Comparison of ENCODE assay signal across 12 mouse cellular contexts in the genomic region with DNA sequence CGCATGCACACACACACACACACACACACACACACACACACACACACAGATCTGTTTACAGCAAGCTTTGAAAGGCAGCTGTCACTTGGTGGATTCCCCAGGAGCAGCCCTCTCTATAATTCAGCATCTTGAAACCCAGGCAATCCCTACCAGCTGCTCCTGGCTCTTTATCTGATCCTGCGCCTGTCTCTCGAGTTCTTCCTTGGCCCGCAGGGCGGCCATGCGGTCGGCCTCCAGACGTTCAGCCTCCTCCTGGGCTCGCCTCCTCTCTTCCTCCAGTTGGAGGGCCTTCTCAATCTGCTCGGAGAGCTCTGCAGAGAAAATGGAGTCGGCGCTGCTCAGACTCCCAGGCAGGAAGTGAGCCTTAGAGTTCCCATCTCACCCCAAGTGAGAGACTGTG. TPM values are rescaled to one million over a fixed set of nuclear protein-coding genes. Genes with fewer than 3 reads are reported as not detected.
DNase-seq lines count a peak whose midpoint lies in the region; ATAC-seq and TF ChIP-seq lines count a peak whose summit lies in the region.
"Had no signal": no experiment of that assay in that cellular context is flagged by ENCODE, and none has a peak within 500 bp of the region (broad histone marks: within the 10 kb centered on the region; RNA-seq: fewer than 3 reads in every experiment).

No protein-coding gene starts in this region.

- H3K27ac ChIP-seq in heart, embryonic 15.5 days = no peak overlapping the region
- no peak overlapping the region for H3K27ac ChIP-seq in midbrain, embryonic 11.5 days (ENCODE audit: low read depth, low read length)
- no peak overlapping the region for H3K27ac ChIP-seq in midbrain, embryonic 16.5 days (ENCODE audit: low read length)
- H3K27ac ChIP-seq in forebrain, postnatal 0 days (ENCODE audit: low read depth, low read length) = no peak overlapping the region
- H3K27ac ChIP-seq: liver, embryonic 14.5 days had no signal

- DNase-seq in heart, adult 8-10 months (ENCODE audit: low spot score) = no peak
- DNase-seq in midbrain, embryonic 11.5 days (ENCODE audit: low spot score, missing footprints) = peak; percentile 71
- peak; percentile 40 for DNase-seq in brain, embryonic 14.5 days (ENCODE audit: low read depth)
- peak; percentile 52 for DNase-seq in forebrain, postnatal 0 days
- no peak for DNase-seq in embryo, embryonic 10 days (ENCODE audit: low spot score)
- no peak for DNase-seq in thymus, postnatal 4 days
- DNase-seq: cerebellum, adult 9-11 months; gastrocnemius, postnatal 36 days had no signal

- H3K4me1 ChIP-seq in heart, embryonic 15.5 days (replicated peaks) = peaks cover 44% of the 10 kb centered on the region
- H3K4me1 ChIP-seq in midbrain, embryonic 11.5 days (ENCODE audit: control insufficient read depth, insufficient read depth, low read length) = peaks cover 27% of the 10 kb centered on the region
- peaks cover 27% of the 10 kb centered on the region for H3K4me1 ChIP-seq in midbrain, embryonic 16.5 days (ENCODE audit: control insufficient read depth, insufficient read depth, low read length)
- 0 out of 2 replicates have a peak, but pooled peaks cover 10% of the 10 kb centered on the region for H3K4me1 ChIP-seq in forebrain, postnatal 0 days (ENCODE audit: insufficient read depth)

- no peak for TF ChIP-seq POLR2A in brain, embryonic 14.5 days (IDR thresholded peaks at IDR 0.05; ENCODE audit: borderline replicate concordance, extremely low read depth, insufficient read depth, insufficient read length, poor library complexity, severe bottlenecking)

- H3K27me3 ChIP-seq in heart, embryonic 15.5 days = no peaks in the 10 kb centered on the region
- H3K27me3 ChIP-seq in midbrain, embryonic 11.5 days (ENCODE audit: control insufficient read depth, insufficient read depth, low read length) = no peaks in the 10 kb centered on the region; the same call in 1 of the 2 replicates
- H3K27me3 ChIP-seq in midbrain, embryonic 16.5 days (ENCODE audit: control insufficient read depth, insufficient read depth, low read depth, low read length) = no peaks in the 10 kb centered on the region
- H3K27me3 ChIP-seq in forebrain, postnatal 0 days (ENCODE audit: insufficient read depth, low read length) = no peaks in the 10 kb centered on the region

- H3K9ac ChIP-seq in heart, embryonic 15.5 days = 0 out of 2 replicates have a peak overlapping the region, but pooled peaks have one; percentile 18
- no peak overlapping the region for H3K9ac ChIP-seq in midbrain, embryonic 11.5 days (ENCODE audit: low read length)
- no peak overlapping the region for H3K9ac ChIP-seq in midbrain, embryonic 16.5 days (ENCODE audit: low read depth, low read length)
- no peak overlapping the region for H3K9ac ChIP-seq in forebrain, postnatal 0 days
- H3K9ac ChIP-seq: liver, embryonic 14.5 days had no signal

- no peak for ATAC-seq in heart, embryonic 15.5 days (replicated peaks; ENCODE audit: insufficient number of reproducible peaks, insufficient read depth, low FRiP score, low read depth)
- no peak for ATAC-seq in midbrain, embryonic 11.5 days (ENCODE audit: low FRiP score)
- ATAC-seq in midbrain, embryonic 16.5 days = no peak
- peak; percentile 47; the same call in 1 of the 2 replicates for ATAC-seq in forebrain, postnatal 0 days
- ATAC-seq: CD4-positive, CD25-positive, alpha-beta regulatory T cell, adult 4 months had no signal

- H3K9me3 ChIP-seq in heart, embryonic 15.5 days (replicated peaks) = no peaks in the 10 kb centered on the region
- no peaks in the 10 kb centered on the region for H3K9me3 ChIP-seq in midbrain, embryonic 11.5 days (ENCODE audit: control insufficient read depth, low read length)
- no peaks in the 10 kb centered on the region for H3K9me3 ChIP-seq in midbrain, embryonic 16.5 days (replicated peaks; ENCODE audit: control insufficient read depth, low read length, poor library complexity, severe bottlenecking)
- H3K9me3 ChIP-seq in forebrain, postnatal 0 days (ENCODE audit: low read length) = no peaks in the 10 kb centered on the region

- H3K4me3 ChIP-seq in heart, embryonic 15.5 days = no peak overlapping the region
- H3K4me3 ChIP-seq in midbrain, embryonic 11.5 days (ENCODE audit: low read depth, low read length) = no peak overlapping the region
- H3K4me3 ChIP-seq in midbrain, embryonic 16.5 days (ENCODE audit: low read depth, low read length) = no peak overlapping the region
- H3K4me3 ChIP-seq in forebrain, postnatal 0 days (ENCODE audit: low read depth, low read length) = no peak overlapping the region

- 73% methylated on average over 12 of the region's 12 CpGs for WGBS in heart, embryonic 15.5 days
- WGBS in midbrain, embryonic 11.5 days = 89% methylated on average over 12 of the region's 12 CpGs
- WGBS in midbrain, embryonic 16.5 days = 81% methylated on average over 12 of the region's 12 CpGs
- 67% methylated on average over 12 of the region's 12 CpGs for WGBS in forebrain, postnatal 0 days

- no peak for TF ChIP-seq CTCF in brain, embryonic 14.5 days (IDR thresholded peaks at IDR 0.05; ENCODE audit: borderline replicate concordance, extremely low read depth, insufficient read depth, insufficient read length)
- no peak for TF ChIP-seq CTCF in forebrain, postnatal 0 days (IDR thresholded peaks at IDR 0.05; ENCODE audit: low read depth)

- H3K36me3 ChIP-seq in heart, embryonic 15.5 days = peaks cover 37% of the 10 kb centered on the region
- peaks cover 4% of the 10 kb centered on the region; the same call in 1 of the 2 replicates for H3K36me3 ChIP-seq in midbrain, embryonic 11.5 days (ENCODE audit: control insufficient read depth, insufficient read depth, low read length)
- H3K36me3 ChIP-seq in midbrain, embryonic 16.5 days (ENCODE audit: control insufficient read depth, insufficient read depth, low read length) = no peaks in the 10 kb centered on the region
- no peaks in the 10 kb centered on the region for H3K36me3 ChIP-seq in forebrain, postnatal 0 days (ENCODE audit: insufficient read depth)

- no peak overlapping the region for H3K4me2 ChIP-seq in heart, embryonic 15.5 days
- no peak overlapping the region for H3K4me2 ChIP-seq in midbrain, embryonic 11.5 days
- no peak overlapping the region for H3K4me2 ChIP-seq in midbrain, embryonic 16.5 days (ENCODE audit: low read length)
- H3K4me2 ChIP-seq in forebrain, postnatal 0 days (ENCODE audit: low read depth) = no peak overlapping the region

RNA-seq across cellular contexts. Expression of a gene that starts 41.3 kb away (rescaled TPM):
- 109 and 136 TPM in 2 replicates for polyA plus RNA-seq in heart, embryonic 15.5 days (2015; fragmentation: Nextera tagmentation; extraction: Ambion mirVana)
- total RNA-seq in heart, adult 8-10 months (2022) = 10 to 100 TPM; 29.1 to 38.7 (median 33.9) TPM
- 47.0 and 51.0 TPM in 2 replicates for polyA plus RNA-seq in midbrain, embryonic 11.5 days (2014; fragmentation: Nextera tagmentation; extraction: Ambion mirVana)
- polyA plus RNA-seq in midbrain, embryonic 16.5 days (2015; fragmentation: Nextera tagmentation; extraction: Ambion mirVana) = 31.9 and 36.8 TPM in 2 replicates
- 42.8 and 44.5 TPM in 2 replicates for polyA plus RNA-seq in brain, embryonic 14.5 days (2012; rRNA removed)
- 37.8 and 45.4 TPM in 2 replicates for total RNA-seq in forebrain, postnatal 0 days (2014; rRNA removed)
- polyA plus RNA-seq in forebrain, postnatal 0 days (2015; fragmentation: Nextera tagmentation; extraction: Ambion mirVana) = 51.6 and 60.2 TPM in 2 replicates

Comparison
In these comparisons a context has a peak if more than half of its experiments do, and no peak if none do; other contexts are left out.
1. DNase-seq: peak in midbrain, embryonic 11.5 days (single experiment), brain, embryonic 14.5 days (single experiment) and forebrain, postnatal 0 days (single experiment); none in heart, adult 8-10 months (single experiment), embryo, embryonic 10 days (single experiment) and thymus, postnatal 4 days (single experiment).